Mouse (Mus musculus): ENCODE data around the gene Mogat2. TPM values are rescaled to one million over a fixed set of nuclear protein-coding genes. Genes with fewer than 3 reads are reported as not detected.

The Mogat2 gene
- not detected for total RNA-seq (2021)
- long read RNA-seq, experiment 1: 0 reads
- long read RNA-seq, experiment 2: 0 reads

- no peak for DNase-seq (ENCODE audit: low spot score in 2 of 2)
These were observed at the start of gene Mogat2 for GRCm38 (mm10) chr7:99238417-99238816. TSS of gene Mogat2 (minus strand) at chr7:99238619.

DNA sequence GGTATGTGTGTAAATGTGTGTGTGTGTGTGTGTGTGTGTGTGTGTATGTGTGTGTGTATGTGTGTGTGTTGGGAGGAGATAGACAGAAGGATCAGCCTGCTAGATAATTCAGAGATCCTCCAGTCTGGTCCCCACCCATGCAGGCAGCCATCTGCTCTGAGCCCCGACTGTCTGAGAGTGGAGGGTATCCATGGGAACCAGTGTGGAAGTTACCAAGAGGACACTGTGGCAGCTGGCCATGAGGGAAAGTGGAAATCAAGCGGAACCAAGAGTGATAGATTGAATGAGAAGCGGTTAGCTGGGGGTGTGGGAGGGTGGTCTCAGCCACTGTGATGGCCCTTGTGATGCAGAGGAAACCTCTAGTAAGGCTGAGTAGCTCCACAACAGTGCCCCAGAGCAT is 48.9 kb upstream of the Mogat2 start:
- DNase-seq (ENCODE audit: low spot score in 2 of 2): peak; percentile 46 to 62

DNA sequence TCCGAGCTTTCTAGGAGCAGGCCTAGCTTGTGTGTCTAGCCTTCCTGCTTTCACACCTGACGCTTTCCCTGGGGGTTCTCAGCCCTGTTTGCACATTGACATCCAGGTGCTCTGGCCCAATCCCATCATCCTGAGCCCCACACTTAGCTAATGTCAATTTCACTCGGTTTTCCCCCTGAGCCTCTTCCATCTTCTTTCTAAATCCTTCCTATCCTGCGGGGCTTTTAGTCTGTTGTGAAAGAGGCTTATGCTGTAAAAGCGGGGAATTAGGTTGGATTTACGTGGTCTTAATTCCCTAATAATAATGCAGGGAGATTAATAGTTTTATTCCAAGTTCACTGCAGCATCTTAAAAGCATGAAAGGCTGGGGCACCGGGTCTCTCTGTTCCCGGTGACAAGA is 41.2 kb upstream of the Mogat2 start:
- DNase-seq (ENCODE audit: low spot score in 2 of 2): no peak

DNA sequence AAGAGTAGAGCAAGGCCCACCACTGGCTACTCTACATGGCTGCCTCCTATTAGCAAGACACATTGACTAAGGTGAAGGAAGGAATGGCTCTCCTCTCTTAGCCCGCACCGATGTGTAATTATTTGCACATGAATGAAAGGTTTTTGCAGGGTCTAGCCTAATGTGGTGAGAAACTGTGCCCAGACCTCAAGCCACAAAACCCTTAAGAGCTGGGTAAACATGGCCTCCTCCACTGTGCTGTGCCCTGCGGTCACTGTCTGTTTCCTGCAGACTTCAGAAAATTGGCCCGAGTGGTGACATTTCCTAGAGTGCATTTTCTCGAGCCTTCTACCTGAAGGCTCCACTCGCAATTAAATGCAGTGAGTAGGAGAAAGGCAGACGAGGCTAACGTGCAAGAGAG is 39.9 kb upstream of the Mogat2 start:
- DNase-seq (ENCODE audit: low spot score in 2 of 2): no peak

GRCm38 (mm10) chr7:99276679-99277078 is 38.3 kb upstream of the Mogat2 start:
- DNase-seq (ENCODE audit: low spot score in 2 of 2): no peak

GRCm38 (mm10) chr7:99275131-99275530 is 36.7 kb upstream of the Mogat2 start:
- no peak for DNase-seq (ENCODE audit: low spot score in 2 of 2)

GRCm38 (mm10) chr7:99271630-99272029 is 33.2 kb upstream of the Mogat2 start:
- no peak for DNase-seq (ENCODE audit: low spot score in 2 of 2)

DNA sequence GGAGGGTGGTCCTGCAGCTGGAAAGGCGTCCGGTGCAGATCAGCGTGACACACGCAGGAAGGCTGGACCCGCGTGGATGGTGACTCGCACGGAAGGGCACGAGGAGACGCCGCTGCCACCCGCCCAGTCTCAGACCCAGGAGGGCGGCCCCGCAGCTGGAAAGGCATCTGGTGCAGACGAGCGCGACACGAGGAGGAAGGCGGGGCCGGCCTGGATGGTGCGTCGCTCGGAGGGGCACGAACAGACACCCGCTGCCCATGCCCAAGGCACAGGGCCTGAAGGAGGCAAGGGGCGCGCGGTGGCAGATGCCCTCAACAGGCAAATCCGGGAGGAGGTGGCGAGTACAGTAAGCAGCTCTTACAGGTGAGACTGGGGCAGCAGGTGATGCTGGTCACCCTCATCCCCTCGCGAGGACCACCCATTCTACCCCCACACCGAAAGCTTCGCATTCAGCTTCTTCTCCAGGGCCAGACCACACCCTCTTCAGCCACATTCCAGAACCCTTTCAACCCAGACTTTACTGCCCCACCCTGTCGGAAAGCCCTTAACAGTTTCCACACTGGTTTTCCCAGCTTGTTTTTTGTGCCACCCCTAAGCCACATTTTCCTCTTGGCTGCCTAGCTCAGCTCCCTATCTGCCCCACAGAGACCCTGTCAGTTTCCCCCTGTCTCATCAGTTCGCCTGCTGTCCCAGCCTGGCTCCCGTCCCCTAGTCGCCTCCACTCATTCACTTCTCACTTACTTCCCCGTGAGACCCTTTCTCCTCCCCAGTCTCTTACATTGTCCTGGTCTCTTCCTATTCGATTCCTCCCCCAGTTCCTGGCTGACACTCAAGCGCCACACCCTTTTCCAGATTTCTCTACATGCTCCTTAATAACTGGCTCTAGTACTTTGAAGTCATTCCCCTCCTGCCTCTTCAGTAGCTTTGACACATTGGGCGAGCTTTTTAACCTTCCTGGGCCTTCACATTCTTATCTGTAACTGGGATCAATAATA is 30.8 kb upstream of the Mogat2 start:
- DNase-seq (ENCODE audit: low spot score in 2 of 2): no peak

DNA sequence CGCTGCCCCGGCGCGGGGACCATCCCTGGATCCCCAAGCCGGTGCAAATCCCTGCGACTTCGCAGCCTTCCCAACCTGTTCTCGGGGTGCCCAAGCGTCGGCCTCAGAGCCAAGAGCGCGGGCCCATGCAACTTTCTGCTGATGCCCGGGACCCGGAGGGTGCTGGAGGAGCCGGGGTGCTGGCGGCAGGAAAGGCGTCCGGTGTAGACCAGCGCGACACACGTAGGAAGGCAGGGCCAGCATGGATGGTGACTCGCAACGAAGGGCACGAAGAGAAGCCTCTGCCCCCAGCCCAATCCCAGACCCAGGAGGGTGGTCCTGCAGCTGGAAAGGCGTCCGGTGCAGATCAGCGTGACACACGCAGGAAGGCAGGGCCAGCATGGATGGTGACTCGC is 30.1 kb upstream of the Mogat2 start:
- DNase-seq (ENCODE audit: low spot score in 2 of 2): no peak

GRCm38 (mm10) chr7:99267897-99268505 is 29.6 kb upstream of the Mogat2 start:
- DNase-seq (ENCODE audit: low spot score in 2 of 2): peak; percentile 78 to 91

DNA sequence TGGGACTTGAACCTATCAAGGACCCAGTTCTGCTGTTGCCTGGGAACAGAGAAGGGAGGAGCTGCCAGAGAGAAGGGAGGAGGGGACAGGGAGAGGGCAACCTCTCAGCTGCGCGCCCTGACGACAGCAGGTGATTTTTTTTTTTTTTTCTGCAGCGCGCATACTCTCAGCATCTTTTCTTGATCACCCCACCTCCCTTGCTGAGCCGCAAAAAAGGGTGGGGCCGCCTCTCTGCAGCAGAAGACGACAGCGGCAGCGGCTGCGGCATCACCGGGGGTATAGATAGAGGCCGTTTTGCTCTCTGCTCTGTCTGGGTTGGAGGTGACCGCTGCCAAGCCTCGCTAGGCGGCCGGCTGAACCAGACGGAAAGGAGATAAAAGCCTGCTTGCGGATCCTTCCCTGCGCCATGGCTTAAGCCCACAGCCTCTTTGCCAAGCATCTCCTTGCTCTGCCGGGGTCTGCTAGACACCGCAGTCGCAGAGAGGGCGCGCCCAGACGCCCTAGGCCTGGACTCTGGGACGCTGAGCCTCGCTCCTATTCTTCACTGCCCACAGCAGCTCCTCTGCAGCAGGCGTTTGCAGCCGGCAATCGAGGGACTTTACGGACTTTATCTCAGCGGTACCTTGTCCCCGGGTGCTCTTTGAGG is 29.0 kb upstream of the Mogat2 start, which contains the start of gene Map6:
Gene Map6, plus strand, starts transcription at position 197 of the 646 bp plus-strand sequence.
- peak; percentile 63 to 85 for DNase-seq (ENCODE audit: low spot score in 2 of 2)

- no peak for DNase-seq (ENCODE audit: low spot score in 2 of 2)
These were observed 26.2 kb upstream of the Mogat2 start for GRCm38 (mm10) chr7:99264597-99264996.

DNA sequence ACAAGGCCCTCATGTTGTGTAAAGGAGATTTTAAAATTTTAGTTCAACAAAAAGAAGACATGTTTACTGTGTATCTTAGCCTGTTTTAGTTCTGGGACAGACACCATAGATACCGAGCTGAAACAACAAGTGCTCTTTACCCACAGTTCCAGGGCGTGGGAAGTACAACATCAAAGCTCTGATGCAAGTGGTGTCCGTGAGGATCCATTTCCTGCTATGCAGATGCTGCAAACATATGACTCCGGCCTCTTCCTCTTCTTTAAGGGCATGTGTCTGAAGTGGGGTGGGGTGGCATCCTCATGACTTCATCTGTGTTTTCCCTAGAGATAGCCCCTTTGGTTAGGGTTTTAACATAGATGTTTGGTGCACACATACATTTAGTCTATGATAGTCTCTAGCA is 25.1 kb upstream of the Mogat2 start:
- DNase-seq (ENCODE audit: low spot score in 2 of 2): no peak

DNA sequence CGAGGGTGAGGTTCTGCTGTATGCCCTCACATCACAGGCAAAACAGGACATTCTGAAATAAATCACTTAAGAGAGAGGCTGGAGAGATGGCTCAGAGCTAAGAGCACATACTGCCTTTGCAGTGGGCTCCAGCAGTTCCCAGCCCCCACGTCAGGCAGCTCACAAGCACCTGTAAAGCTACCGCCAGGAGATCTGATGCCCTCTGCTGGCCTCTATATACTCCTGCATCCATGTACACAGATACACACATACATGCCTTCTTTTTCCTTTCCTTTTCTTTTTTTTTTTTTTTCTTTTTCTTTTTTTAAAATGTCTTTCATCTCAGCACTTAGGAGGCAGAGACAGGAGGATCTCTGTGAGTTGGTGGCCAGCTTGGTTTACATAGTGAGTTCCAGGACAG is 23.5 kb upstream of the Mogat2 start:
- DNase-seq (ENCODE audit: low spot score in 2 of 2): no peak

GRCm38 (mm10) chr7:99255006-99255405 is 16.6 kb upstream of the Mogat2 start:
- peak; percentile 66 to 76 for DNase-seq (ENCODE audit: low spot score in 2 of 2)

- no peak for DNase-seq (ENCODE audit: low spot score in 2 of 2)
These were observed 12.0 kb upstream of the Mogat2 start for GRCm38 (mm10) chr7:99250386-99250785.

DNA sequence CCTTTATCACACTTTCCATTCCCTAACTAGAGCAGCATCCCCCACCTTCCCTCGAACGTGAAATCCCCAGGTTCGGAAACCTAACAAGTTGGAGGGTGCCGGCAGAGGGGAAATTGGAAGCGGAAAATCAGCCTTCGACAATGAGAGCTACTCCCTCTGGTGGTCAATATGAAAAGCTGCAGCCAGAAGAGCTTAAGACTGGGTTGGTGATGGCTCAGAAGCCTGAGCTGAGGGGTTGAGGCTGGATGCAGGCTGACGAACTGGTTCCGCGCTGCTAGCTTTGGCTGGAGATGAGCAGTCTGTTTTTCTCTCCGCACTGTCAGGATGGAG is 11.1 kb upstream of the Mogat2 start:
- DNase-seq (ENCODE audit: low spot score in 2 of 2): peak; percentile 38 to 45

DNA sequence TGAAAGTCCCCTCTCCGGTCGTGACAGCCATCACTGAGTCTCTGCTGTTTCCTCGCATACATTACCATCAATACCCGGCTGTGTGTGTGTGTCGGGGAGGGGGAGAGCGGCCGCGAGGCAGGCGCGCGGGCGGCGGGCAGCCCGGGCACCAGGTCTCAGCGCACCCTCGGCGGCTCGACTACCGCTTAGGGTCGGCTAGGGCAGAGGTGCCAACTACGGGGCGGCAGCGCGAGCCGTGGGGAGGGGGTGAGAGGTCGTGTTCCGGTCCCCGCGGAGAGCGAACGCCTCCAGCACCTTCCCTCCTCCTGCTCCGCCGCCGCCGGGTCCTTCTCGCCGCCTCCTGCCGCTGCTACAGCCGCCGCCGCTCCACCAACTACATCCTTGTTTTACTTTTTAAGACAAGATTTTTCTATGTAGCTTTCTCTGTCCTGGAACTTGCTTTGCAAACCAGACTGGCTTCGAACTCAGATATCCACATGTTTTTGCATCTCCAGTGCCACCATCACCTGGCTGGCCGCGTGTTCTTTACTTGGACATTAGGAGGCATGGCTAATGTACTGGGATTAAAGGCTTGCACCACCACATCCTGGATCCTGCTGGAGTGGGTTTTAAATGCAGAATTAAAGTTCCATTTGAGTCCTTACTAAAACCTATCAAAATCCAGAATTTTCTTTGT is 10.6 kb upstream of the Mogat2 start:
- no peak for DNase-seq (ENCODE audit: low spot score in 2 of 2)

DNA sequence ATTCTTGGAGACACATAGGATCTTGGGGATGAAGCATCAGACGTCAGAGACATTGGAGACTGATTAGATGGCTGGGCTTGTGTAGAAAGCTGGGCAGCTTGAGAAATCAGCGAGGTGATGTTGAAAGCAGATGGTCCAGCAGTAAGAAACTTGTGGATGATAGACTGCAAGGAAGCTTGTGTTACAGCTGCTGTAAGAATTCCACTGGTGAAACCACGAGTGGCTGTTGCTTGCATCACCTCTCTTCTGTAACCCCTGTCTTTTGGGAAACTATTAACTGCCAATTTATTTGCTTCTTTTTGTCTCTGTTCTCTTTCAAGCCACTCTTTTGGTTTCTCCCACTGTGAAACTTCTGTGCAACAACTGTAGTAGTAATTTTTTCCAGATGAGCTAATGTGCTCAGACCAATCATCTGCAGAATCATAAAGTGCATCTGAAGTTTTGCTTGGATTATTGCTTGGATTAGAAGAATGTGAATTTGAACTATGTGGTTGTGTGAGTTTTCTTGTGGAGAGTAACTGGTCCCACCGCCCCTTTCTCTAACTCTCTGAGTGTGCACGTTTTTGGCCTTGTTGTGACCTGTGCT is 9.8 kb upstream of the Mogat2 start:
- no peak for DNase-seq (ENCODE audit: low spot score in 2 of 2)

DNA sequence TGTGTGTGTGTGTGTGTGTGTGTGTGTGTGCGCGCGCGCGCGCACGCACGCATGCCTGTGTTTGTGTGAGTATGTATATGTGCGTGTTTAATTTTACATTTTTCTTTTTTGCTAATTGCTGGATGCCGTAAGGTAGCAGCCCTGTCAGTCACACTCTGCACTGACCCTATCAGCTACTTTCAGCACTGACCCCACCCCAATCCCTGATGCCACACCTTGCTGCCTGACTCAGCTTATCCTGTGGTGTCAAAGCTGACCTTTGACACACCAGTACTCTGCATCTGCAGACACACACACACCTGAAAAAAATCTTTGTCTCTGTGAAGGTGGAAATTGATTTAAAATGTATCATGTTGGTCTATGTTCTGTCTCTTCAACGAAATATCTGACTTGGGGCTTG is 3.7 kb upstream of the Mogat2 start:
- DNase-seq (ENCODE audit: low spot score in 2 of 2): no peak
